Mouse (Mus musculus): ENCODE data around the gene V1rd19. TPM values are rescaled to one million over a fixed set of nuclear protein-coding genes. Genes with fewer than 3 reads are reported as not detected.
"Not testable (repeated sequence)": the region's sequence is repeated elsewhere in the genome, so short reads cannot be mapped to it uniquely, and the experiment has no call there.

V1rd19 gene
- polyA plus RNA-seq (2012; rRNA removed) (not detected in 2 replicates), polyA plus RNA-seq (2014; fragmentation: Nextera tagmentation; extraction: Ambion mirVana) (not detected in 2 replicates)

GRCm38 (mm10) chr7:24001391-24001790 is at the start of gene V1rd19:
Gene V1rd19 (plus strand): TSS chr7:24001691.
- Histone ChIP-seq H3K36me3 (replicated peaks; ENCODE audit: control insufficient read depth, insufficient read depth, low read depth) (no peaks in the 10 kb centered on the region), H3K4me2 (ENCODE audit: low read depth) (no peak within 1 kb of the TSS), H3K4me1 (replicated peaks; ENCODE audit: control insufficient read depth in 2 of 2, insufficient read depth in 2 of 2, low read length in 1 of 2) (no peaks in the 10 kb centered on the region), H3K27ac (no peak within 1 kb of the TSS), H3K9me3 (ENCODE audit: control insufficient read depth, low read length) (no peaks in the 10 kb centered on the region), H3K27me3 (ENCODE audit: control insufficient read depth, insufficient read depth, low read length) (no peaks in the 10 kb centered on the region), H3K4me3 (ENCODE audit: insufficient read depth in 1 of 2, low read depth in 2 of 2, low read length in 2 of 2) (no peak within 1 kb of the TSS), H3K9ac (replicated peaks) (no peak within 1 kb of the TSS)
- 45% methylated on average over 2 of the region's 2 CpGs for WGBS (ENCODE audit: insufficient replicate concordance)
- ATAC-seq (ENCODE audit: insufficient read depth), result no peak
- no peak for DNase-seq (ENCODE audit: low read depth in 3 of 3, low spot score in 3 of 3)
- TF ChIP-seq CTCF (IDR thresholded peaks at IDR 0.05; ENCODE audit: low read depth) (no peak), EP300 (IDR thresholded peaks at IDR 0.05; ENCODE audit: low read depth) (no peak)

GRCm38 (mm10) chr7:23968044-23968443 is 33.4 kb upstream of the V1rd19 start:
- not testable (repeated sequence) for H3K4me2 ChIP-seq (ENCODE audit: low read depth); H3K4me3 ChIP-seq (ENCODE audit: insufficient read depth in 1 of 2, low read depth in 2 of 2, low read length in 2 of 2); H3K27ac ChIP-seq; H3K9me3 ChIP-seq (ENCODE audit: control insufficient read depth, low read length); H3K27me3 ChIP-seq (ENCODE audit: control insufficient read depth, insufficient read depth, low read length); H3K9ac ChIP-seq (replicated peaks); H3K36me3 ChIP-seq (replicated peaks; ENCODE audit: control insufficient read depth, insufficient read depth, low read depth); ATAC-seq (ENCODE audit: insufficient read depth); H3K4me1 ChIP-seq (replicated peaks; ENCODE audit: control insufficient read depth in 2 of 2, insufficient read depth in 2 of 2, low read length in 1 of 2); DNase-seq (ENCODE audit: low read depth in 3 of 3, low spot score in 3 of 3)
- WGBS (ENCODE audit: insufficient replicate concordance), result 18% methylated on average over 3 of the region's 3 CpGs

- H3K9ac ChIP-seq (replicated peaks); H3K9me3 ChIP-seq (ENCODE audit: control insufficient read depth, low read length); DNase-seq (ENCODE audit: low read depth in 3 of 3, low spot score in 3 of 3); H3K4me1 ChIP-seq (replicated peaks; ENCODE audit: control insufficient read depth in 2 of 2, insufficient read depth in 2 of 2, low read length in 1 of 2); H3K36me3 ChIP-seq (replicated peaks; ENCODE audit: control insufficient read depth, insufficient read depth, low read depth); H3K4me2 ChIP-seq (ENCODE audit: low read depth); ATAC-seq (ENCODE audit: insufficient read depth); H3K4me3 ChIP-seq (ENCODE audit: insufficient read depth in 1 of 2, low read depth in 2 of 2, low read length in 2 of 2); H3K27ac ChIP-seq; H3K27me3 ChIP-seq (ENCODE audit: control insufficient read depth, insufficient read depth, low read length): not testable (repeated sequence)
- WGBS (ENCODE audit: insufficient replicate concordance), result 63% methylated on average over 9 of the region's 9 CpGs
Observed at GRCm38 (mm10) chr7:23974315-23974714, 27.2 kb upstream of the V1rd19 start, which contains the start of gene Vmn1r181. Gene Vmn1r181 (plus strand): TSS chr7:23974615.

- Histone ChIP-seq H3K4me2 (ENCODE audit: low read depth) (no peak within 1 kb of the TSS), H3K9ac (replicated peaks) (no peak within 1 kb of the TSS), H3K27ac (no peak within 1 kb of the TSS), H3K4me1 (replicated peaks; ENCODE audit: control insufficient read depth in 2 of 2, insufficient read depth in 2 of 2, low read length in 1 of 2) (no peaks in the 10 kb centered on the region), H3K9me3 (ENCODE audit: control insufficient read depth, low read length) (no peaks in the 10 kb centered on the region), H3K4me3 (ENCODE audit: insufficient read depth in 1 of 2, low read depth in 2 of 2, low read length in 2 of 2) (no peak within 1 kb of the TSS), H3K36me3 (replicated peaks; ENCODE audit: control insufficient read depth, insufficient read depth, low read depth) (no peaks in the 10 kb centered on the region), H3K27me3 (ENCODE audit: control insufficient read depth, insufficient read depth, low read length) (no peaks in the 10 kb centered on the region)
- no peak for TF ChIP-seq CTCF (IDR thresholded peaks at IDR 0.05; ENCODE audit: low read depth)
- no peak for TF ChIP-seq EP300 (IDR thresholded peaks at IDR 0.05; ENCODE audit: low read depth)
- ATAC-seq (ENCODE audit: insufficient read depth) (no peak), DNase-seq (ENCODE audit: low read depth in 3 of 3, low spot score in 3 of 3) (no peak)
- WGBS (ENCODE audit: insufficient replicate concordance), result 49% methylated on average over 4 of the region's 4 CpGs
Observed at GRCm38 (mm10) chr7:24052660-24053304, 51.3 kb downstream of the V1rd19 start, which contains the start of gene Vmn1r183. Gene Vmn1r183 (plus strand): TSS chr7:24053254.

Other genes starting within 250 kb of the V1rd19 start
- not detected in 2 replicates for gene Vmn1r174, start 249.4 kb upstream of the V1rd19 start, polyA plus RNA-seq (2012; rRNA removed)
- not detected in 2 replicates for gene Vmn1r174, start 249.4 kb upstream of the V1rd19 start, polyA plus RNA-seq (2014; fragmentation: Nextera tagmentation; extraction: Ambion mirVana)
- gene Vmn1r175, start 191.0 kb upstream of the V1rd19 start, polyA plus RNA-seq (2012; rRNA removed), result not detected in 2 replicates
- not detected in 2 replicates for gene Vmn1r175, start 191.0 kb upstream of the V1rd19 start, polyA plus RNA-seq (2014; fragmentation: Nextera tagmentation; extraction: Ambion mirVana)
- not detected in 2 replicates for gene Vmn1r176, start 164.3 kb upstream of the V1rd19 start, polyA plus RNA-seq (2012; rRNA removed)
- gene Vmn1r176, start 164.3 kb upstream of the V1rd19 start, polyA plus RNA-seq (2014; fragmentation: Nextera tagmentation; extraction: Ambion mirVana), result not detected in 2 replicates
- not detected in 2 replicates for gene Vmn1r177, start 135.2 kb upstream of the V1rd19 start, polyA plus RNA-seq (2012; rRNA removed)
- not detected in 2 replicates for gene Vmn1r177, start 135.2 kb upstream of the V1rd19 start, polyA plus RNA-seq (2014; fragmentation: Nextera tagmentation; extraction: Ambion mirVana)
- not detected in 2 replicates for gene Vmn1r178, start 109.7 kb upstream of the V1rd19 start, polyA plus RNA-seq (2012; rRNA removed)
- gene Vmn1r178, start 109.7 kb upstream of the V1rd19 start, polyA plus RNA-seq (2014; fragmentation: Nextera tagmentation; extraction: Ambion mirVana), result not detected in 2 replicates
- gene Vmn1r179, start 74.7 kb upstream of the V1rd19 start, polyA plus RNA-seq (2012; rRNA removed), result not detected in 2 replicates
- gene Vmn1r179, start 74.7 kb upstream of the V1rd19 start, polyA plus RNA-seq (2014; fragmentation: Nextera tagmentation; extraction: Ambion mirVana), result not detected in 2 replicates
- gene Vmn1r180, start 51.1 kb upstream of the V1rd19 start, polyA plus RNA-seq (2012; rRNA removed), result not detected in 2 replicates
- gene Vmn1r180, start 51.1 kb upstream of the V1rd19 start, polyA plus RNA-seq (2014; fragmentation: Nextera tagmentation; extraction: Ambion mirVana), result not detected in 2 replicates
- not detected in 2 replicates for gene Vmn1r181, start 27.1 kb upstream of the V1rd19 start, polyA plus RNA-seq (2012; rRNA removed)
- gene Vmn1r181, start 27.1 kb upstream of the V1rd19 start, polyA plus RNA-seq (2014; fragmentation: Nextera tagmentation; extraction: Ambion mirVana), result not detected in 2 replicates
- not detected in 2 replicates for gene Vmn1r183, start 51.6 kb downstream of the V1rd19 start, polyA plus RNA-seq (2012; rRNA removed)
- gene Vmn1r183, start 51.6 kb downstream of the V1rd19 start, polyA plus RNA-seq (2014; fragmentation: Nextera tagmentation; extraction: Ambion mirVana), result not detected in 2 replicates
- 7.7 and 9.3 TPM in 2 replicates for gene Zfp180, start 80.2 kb downstream of the V1rd19 start, polyA plus RNA-seq (2012; rRNA removed)
- gene Zfp180, start 80.2 kb downstream of the V1rd19 start, polyA plus RNA-seq (2014; fragmentation: Nextera tagmentation; extraction: Ambion mirVana), result 8.6 and 10.2 TPM in 2 replicates
- gene Zfp112, start 110.6 kb downstream of the V1rd19 start, polyA plus RNA-seq (2012; rRNA removed), result 0.28 and 0.36 TPM in 2 replicates
- gene Zfp112, start 110.6 kb downstream of the V1rd19 start, polyA plus RNA-seq (2014; fragmentation: Nextera tagmentation; extraction: Ambion mirVana), result 0.22 and 0.29 TPM in 2 replicates
- 1.6 and 2.2 TPM in 2 replicates for gene Zfp235, start 132.5 kb downstream of the V1rd19 start, polyA plus RNA-seq (2012; rRNA removed)
- 2.9 and 3.8 TPM in 2 replicates for gene Zfp235, start 132.5 kb downstream of the V1rd19 start, polyA plus RNA-seq (2014; fragmentation: Nextera tagmentation; extraction: Ambion mirVana)
- gene Zfp114, start 173.4 kb downstream of the V1rd19 start, polyA plus RNA-seq (2012; rRNA removed), result 0.14 and 0.17 TPM in 2 replicates
- gene Zfp114, start 173.4 kb downstream of the V1rd19 start, polyA plus RNA-seq (2014; fragmentation: Nextera tagmentation; extraction: Ambion mirVana), result 0.24 and 0.56 TPM in 2 replicates
- 0.55 and 0.68 TPM in 2 replicates for gene Zfp111, start 209.8 kb downstream of the V1rd19 start, polyA plus RNA-seq (2012; rRNA removed)
- gene Zfp111, start 209.8 kb downstream of the V1rd19 start, polyA plus RNA-seq (2014; fragmentation: Nextera tagmentation; extraction: Ambion mirVana), result 1.2 and 1.8 TPM in 2 replicates
- 0.80 and 0.97 TPM in 2 replicates for gene Zfp109, start 235.9 kb downstream of the V1rd19 start, polyA plus RNA-seq (2012; rRNA removed)
- 0.65 and 0.73 TPM in 2 replicates for gene Zfp109, start 235.9 kb downstream of the V1rd19 start, polyA plus RNA-seq (2014; fragmentation: Nextera tagmentation; extraction: Ambion mirVana)